Mouse (Mus musculus): ENCODE measurements around the gene Sf3a2. TPM values are rescaled to one million over a fixed set of nuclear protein-coding genes. Genes with fewer than 3 reads are reported as not detected.

The Sf3a2 gene
- polyA plus RNA-seq (2016; fragmentation: Nextera tagmentation; extraction: Ambion mirVana): 53.5 and 54.1 TPM in 2 replicates

DNA sequence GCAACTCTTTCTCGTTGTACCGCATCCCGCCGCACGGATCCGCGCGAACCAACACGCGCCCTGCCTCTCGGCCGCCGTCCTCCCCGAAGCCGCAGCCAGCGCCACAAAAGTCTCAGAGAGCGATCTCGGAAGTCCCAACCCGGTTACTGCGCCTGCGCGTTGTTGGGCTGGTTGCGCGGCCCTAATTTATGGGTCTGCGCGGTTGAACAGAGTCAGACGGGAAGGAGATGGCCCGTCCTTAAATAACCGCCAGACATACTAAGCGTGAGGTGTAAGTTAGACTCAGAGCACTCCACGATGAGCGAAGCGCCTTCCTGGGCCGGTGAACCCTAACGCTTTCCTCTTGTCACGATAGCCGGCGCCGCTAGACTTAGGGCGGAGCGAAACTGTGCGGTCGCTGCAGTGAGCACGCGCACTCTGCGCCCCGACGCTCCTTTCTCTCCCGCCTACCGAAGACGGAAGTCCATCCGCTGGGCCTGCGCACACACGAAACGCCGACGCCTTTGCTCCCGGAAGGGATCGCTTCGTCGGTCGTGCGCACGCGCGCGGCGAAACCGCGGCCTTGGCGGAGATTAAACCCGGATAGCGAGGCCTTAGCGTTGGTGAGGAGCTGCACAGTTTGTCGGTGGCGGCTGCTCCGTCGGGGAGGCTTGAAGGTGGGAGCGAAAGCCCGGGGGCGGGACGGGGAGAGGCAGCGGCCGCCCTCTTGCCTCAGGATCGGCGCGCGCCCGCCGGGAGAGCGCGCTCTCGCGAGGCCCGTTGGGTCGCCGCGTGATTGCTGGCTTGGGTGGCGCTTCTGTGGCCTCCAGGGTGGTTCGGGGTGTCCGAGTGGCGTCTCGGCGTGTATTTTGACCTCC is at the start of gene Sf3a2, which contains the start of gene Plekhj1:
Gene Sf3a2 (plus strand): TSS at position 49 of the 857 bp plus-strand sequence.
Gene Plekhj1 (minus strand): TSS at position 477 of the 857 bp plus-strand sequence.
- peak; percentile 91 for ATAC-seq
- H3K27ac ChIP-seq: peak within 1 kb of the TSS; percentile 97
- peak within 1 kb of the TSS; percentile 83 for H3K4me2 ChIP-seq
- no peaks in the 10 kb centered on the region for H3K9me3 ChIP-seq (replicated peaks)
- 1% methylated on average over 104 of the region's 104 CpGs for WGBS (ENCODE audit: insufficient replicate concordance)
- H3K27me3 ChIP-seq (replicated peaks): no peaks in the 10 kb centered on the region
- peaks cover 73% of the 10 kb centered on the region for H3K36me3 ChIP-seq
- H3K4me1 ChIP-seq: peaks cover 45% of the 10 kb centered on the region
- peak within 1 kb of the TSS; percentile 87 for H3K4me3 ChIP-seq
- peak within 1 kb of the TSS; percentile 93 for H3K9ac ChIP-seq

- Histone ChIP-seq H3K27me3 (replicated peaks) (0 out of 2 replicates have a peak, but pooled peaks cover 6% of the 10 kb centered on the region), H3K9me3 (replicated peaks) (no peaks in the 10 kb centered on the region), H3K36me3 (no peaks in the 10 kb centered on the region), H3K27ac (no peak overlapping the region), H3K4me3 (no peak overlapping the region), H3K4me1 (peaks cover 39% of the 10 kb centered on the region), H3K4me2 (no peak overlapping the region), H3K9ac (no peak overlapping the region)
- ATAC-seq: no peak
- 8% methylated on average over 6 of the region's 6 CpGs for WGBS (ENCODE audit: insufficient replicate concordance)
Observed at GRCm38 (mm10) chr10:80748609-80749008, 49.4 kb upstream of the Sf3a2 start.

DNA sequence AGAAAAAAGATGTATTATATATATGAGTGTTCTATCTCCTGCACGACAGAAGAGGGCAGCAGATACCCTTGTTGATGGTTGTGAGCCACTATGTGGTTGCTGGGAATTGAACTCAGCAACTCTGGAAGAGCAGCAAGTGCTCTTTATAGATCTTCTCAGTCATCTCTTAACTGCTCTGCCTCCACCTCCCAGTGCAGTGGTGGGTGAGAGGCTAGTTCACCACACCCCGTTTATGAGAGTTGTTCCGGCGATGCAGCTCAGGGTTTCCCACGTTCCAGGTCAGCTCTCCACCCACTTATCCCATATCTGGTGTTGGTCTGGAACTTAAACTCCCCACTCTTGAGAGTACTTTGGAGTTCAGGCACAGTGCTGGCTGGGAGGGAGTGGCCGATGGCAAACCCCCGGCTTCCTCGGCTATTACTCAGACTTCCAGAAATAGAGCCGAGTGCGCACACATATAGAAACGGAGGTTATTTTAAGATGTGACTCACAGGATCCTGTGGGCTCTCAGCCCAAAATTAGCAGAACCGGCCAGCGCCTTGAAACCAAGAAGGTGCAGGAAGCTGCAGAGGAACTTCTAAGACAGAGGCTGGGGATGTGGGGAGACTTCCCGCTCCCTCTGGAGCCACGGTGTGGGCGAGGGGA is 46.7 kb upstream of the Sf3a2 start:
- peak overlapping the region; percentile 72 for H3K4me2 ChIP-seq
- peaks cover 38% of the 10 kb centered on the region for H3K4me1 ChIP-seq
- 2% methylated on average over 16 of the region's 16 CpGs for whole genome bisulfite sequencing (ENCODE audit: insufficient replicate concordance)
- H3K9me3 ChIP-seq (replicated peaks): no peaks in the 10 kb centered on the region
- no peaks in the 10 kb centered on the region for H3K36me3 ChIP-seq
- H3K27ac ChIP-seq: peak overlapping the region; percentile 66
- peak overlapping the region; percentile 57 for H3K9ac ChIP-seq
- peak overlapping the region; percentile 35 for H3K4me3 ChIP-seq
- no peak for ATAC-seq
- 0 out of 2 replicates have a peak, but pooled peaks cover 6% of the 10 kb centered on the region for H3K27me3 ChIP-seq (replicated peaks)

GRCm38 (mm10) chr10:80752079-80752625 is 45.8 kb upstream of the Sf3a2 start:
- no peaks in the 10 kb centered on the region for H3K36me3 ChIP-seq
- H3K9ac ChIP-seq: peak overlapping the region; percentile 57; the same call in 1 of the 2 replicates
- WGBS (ENCODE audit: insufficient replicate concordance): 4% methylated on average over 6 of the region's 6 CpGs
- ATAC-seq: peak; percentile 76
- no peaks in the 10 kb centered on the region for H3K9me3 ChIP-seq (replicated peaks)
- H3K27me3 ChIP-seq (replicated peaks): 0 out of 2 replicates have a peak, but pooled peaks cover 6% of the 10 kb centered on the region
- H3K4me2 ChIP-seq: peak overlapping the region; percentile 72
- peak overlapping the region; percentile 35 for H3K4me3 ChIP-seq
- H3K4me1 ChIP-seq: peaks cover 47% of the 10 kb centered on the region
- peak overlapping the region; percentile 66 for H3K27ac ChIP-seq

DNA sequence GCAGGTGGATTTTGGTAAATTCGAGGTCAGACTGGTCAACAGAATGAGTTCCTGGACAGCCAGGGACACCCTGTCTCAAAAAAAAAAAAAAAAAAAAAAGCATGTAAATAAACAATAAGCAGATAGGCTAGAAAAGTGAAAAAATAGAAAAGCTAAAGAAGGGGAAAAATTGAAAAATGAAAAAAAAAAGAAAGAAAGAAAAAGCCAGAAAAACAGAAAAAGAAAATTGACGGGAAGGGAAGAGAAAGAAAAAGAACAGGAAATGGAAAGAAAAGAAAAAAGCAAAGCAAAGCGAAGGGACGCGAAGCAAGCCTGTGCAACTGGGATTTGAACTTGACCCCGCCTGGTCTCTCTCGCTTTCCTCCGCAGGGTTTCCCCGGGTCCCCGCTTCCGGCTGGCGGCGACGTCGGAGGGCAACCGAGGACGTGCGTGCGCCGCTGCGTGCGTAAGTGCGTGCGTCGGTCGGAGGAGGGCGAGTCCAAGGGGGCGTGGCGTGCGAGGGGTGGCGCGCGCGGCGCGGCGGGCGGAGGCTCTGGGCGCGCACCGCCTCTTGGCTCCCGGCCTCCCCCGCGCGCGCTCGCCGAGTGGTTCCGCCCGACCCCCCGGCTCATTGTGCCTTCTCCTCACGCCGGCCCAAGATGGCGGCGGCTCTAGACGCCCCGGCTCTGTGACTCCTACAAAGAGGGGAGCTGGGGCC is 43.3 kb upstream of the Sf3a2 start, which contains the start of gene Dot1l:
Gene Dot1l (plus strand): TSS at position 613 of the 697 bp plus-strand sequence.
- no peaks in the 10 kb centered on the region for H3K27me3 ChIP-seq (replicated peaks)
- peaks cover 73% of the 10 kb centered on the region for H3K4me1 ChIP-seq
- ATAC-seq: peak; percentile 90
- H3K4me3 ChIP-seq: peak within 1 kb of the TSS; percentile 97
- 1% methylated on average over 55 of the region's 57 CpGs for WGBS (ENCODE audit: insufficient replicate concordance)
- H3K9me3 ChIP-seq (replicated peaks): no peaks in the 10 kb centered on the region
- H3K36me3 ChIP-seq: 0 out of 2 replicates have a peak, but pooled peaks cover 2% of the 10 kb centered on the region
- peak within 1 kb of the TSS; percentile 87 for H3K27ac ChIP-seq
- peak within 1 kb of the TSS; percentile 96 for H3K9ac ChIP-seq
- peak within 1 kb of the TSS; percentile 87 for H3K4me2 ChIP-seq

DNA sequence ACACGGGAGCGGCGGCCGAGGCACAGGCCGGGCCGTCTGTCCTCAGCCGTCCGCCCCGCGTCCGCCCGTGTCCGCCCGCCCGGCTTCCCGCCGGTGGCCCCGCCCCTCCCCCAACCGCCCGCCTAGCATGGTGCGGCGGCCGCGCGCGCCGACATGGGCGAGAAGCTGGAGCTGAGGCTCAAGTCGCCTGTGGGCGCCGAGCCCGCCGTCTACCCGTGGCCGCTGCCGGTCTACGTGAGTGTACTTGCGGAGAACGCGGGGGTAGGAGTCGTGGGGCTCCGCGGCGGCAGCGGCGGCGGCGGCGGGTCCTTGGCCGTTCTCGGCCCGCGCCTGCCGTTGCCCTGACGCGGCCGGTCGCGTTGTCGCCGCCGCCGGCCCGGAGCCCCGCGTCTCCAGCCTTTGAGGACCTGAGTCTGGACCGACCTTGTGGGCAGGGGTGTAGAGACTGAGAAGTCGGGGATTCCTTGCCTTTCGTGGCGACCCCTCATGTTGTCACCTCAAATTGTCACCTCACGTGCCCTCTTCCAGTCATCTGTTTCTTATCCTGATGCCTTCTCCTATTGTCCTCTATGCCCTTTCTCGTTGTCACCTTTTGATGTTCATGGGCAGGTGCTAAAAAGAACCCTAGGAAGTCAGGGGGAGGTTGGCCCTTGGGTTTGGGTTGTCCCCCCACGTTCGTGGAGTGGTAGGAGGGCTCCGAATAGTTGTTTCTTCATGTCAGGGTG is 42.5 kb upstream of the Sf3a2 start:
- Histone ChIP-seq H3K9me3 (replicated peaks) (no peaks in the 10 kb centered on the region), H3K9ac (peak overlapping the region; percentile 96), H3K4me1 (peaks cover 78% of the 10 kb centered on the region), H3K36me3 (0 out of 2 replicates have a peak, but pooled peaks cover 2% of the 10 kb centered on the region), H3K27me3 (replicated peaks) (no peaks in the 10 kb centered on the region), H3K4me2 (peak overlapping the region; percentile 87), H3K4me3 (peak overlapping the region; percentile 97), H3K27ac (peak overlapping the region; percentile 87)
- WGBS (ENCODE audit: insufficient replicate concordance): under 1% methylated on average over 74 of the region's 75 CpGs
- peak; percentile 62 for ATAC-seq

- H3K27ac ChIP-seq: peak overlapping the region; percentile 87
- WGBS (ENCODE audit: insufficient replicate concordance): 22% methylated on average over 3 of the region's 3 CpGs
- 0 out of 2 replicates have a peak, but pooled peaks cover 2% of the 10 kb centered on the region for H3K36me3 ChIP-seq
- H3K9ac ChIP-seq: peak overlapping the region; percentile 96
- no peaks in the 10 kb centered on the region for H3K27me3 ChIP-seq (replicated peaks)
- peaks cover 80% of the 10 kb centered on the region for H3K4me1 ChIP-seq
- H3K4me2 ChIP-seq: peak overlapping the region; percentile 87
- H3K4me3 ChIP-seq: peak overlapping the region; percentile 97
- H3K9me3 ChIP-seq (replicated peaks): no peaks in the 10 kb centered on the region
- ATAC-seq: no peak
Observed at GRCm38 (mm10) chr10:80756099-80756498, 41.9 kb upstream of the Sf3a2 start.

DNA sequence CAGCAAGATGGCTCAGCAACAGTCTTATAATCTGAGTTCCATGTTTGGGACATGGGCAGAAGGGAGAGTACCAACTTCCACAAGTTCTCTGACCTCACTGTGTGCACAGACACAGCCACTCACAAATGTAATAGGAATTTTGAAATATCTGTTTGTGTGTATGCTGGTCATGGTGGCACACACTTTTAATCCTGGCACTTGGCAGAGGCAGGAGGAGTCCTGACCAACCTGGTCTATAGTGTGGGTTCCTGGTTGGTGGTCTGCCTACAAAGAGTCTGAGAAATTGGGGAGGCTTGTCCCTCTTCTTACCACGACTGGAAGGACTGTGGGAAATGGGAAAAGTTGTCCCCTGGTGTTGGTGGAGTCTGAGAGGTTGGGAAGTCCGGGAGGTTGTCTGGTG is 41.5 kb upstream of the Sf3a2 start:
- H3K4me3 ChIP-seq: peak overlapping the region; percentile 97
- H3K9ac ChIP-seq: peak overlapping the region; percentile 96
- peak overlapping the region; percentile 87 for H3K27ac ChIP-seq
- no peaks in the 10 kb centered on the region for H3K27me3 ChIP-seq (replicated peaks)
- 38% methylated on average over 2 of the region's 2 CpGs for WGBS (ENCODE audit: insufficient replicate concordance)
- peaks cover 80% of the 10 kb centered on the region for H3K4me1 ChIP-seq
- 0 out of 2 replicates have a peak, but pooled peaks cover 2% of the 10 kb centered on the region for H3K36me3 ChIP-seq
- H3K4me2 ChIP-seq: peak overlapping the region; percentile 87
- ATAC-seq: no peak
- H3K9me3 ChIP-seq (replicated peaks): no peaks in the 10 kb centered on the region

- Histone ChIP-seq H3K9ac (peak overlapping the region; percentile 96), H3K4me3 (peak overlapping the region; percentile 97), H3K4me1 (peaks cover 80% of the 10 kb centered on the region), H3K36me3 (0 out of 2 replicates have a peak, but pooled peaks cover 2% of the 10 kb centered on the region), H3K27ac (peak overlapping the region; percentile 87; the same call in 1 of the 2 replicates), H3K27me3 (replicated peaks) (no peaks in the 10 kb centered on the region), H3K9me3 (replicated peaks) (no peaks in the 10 kb centered on the region), H3K4me2 (peak overlapping the region; percentile 87)
- 56% methylated on average over 4 of the region's 4 CpGs for WGBS (ENCODE audit: insufficient replicate concordance)
- ATAC-seq: no peak
Observed at GRCm38 (mm10) chr10:80756967-80757366, 41.0 kb upstream of the Sf3a2 start.

DNA sequence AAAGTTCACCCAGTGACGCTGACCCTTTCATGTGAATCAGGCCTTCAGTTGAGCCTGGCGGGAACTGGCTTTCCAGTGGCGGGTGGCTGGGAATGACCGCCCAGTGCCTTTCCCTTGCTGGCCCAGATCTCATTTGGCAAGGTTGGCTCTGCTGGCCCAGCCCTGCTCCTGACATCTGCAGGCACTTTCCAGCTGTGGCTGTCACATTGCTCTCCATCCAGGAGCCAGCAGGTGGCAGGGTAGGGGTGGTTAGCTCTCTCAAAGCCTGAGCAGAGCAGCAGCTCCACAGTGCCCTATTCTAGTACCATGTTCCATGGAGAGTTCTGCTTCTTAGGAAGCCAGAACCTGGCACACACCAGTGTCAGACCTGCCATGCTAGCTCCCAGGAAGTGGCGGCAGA is 40.3 kb upstream of the Sf3a2 start:
- H3K4me1 ChIP-seq: peaks cover 78% of the 10 kb centered on the region
- peak; percentile 38; the same call in 1 of the 2 replicates for ATAC-seq

More for the DNA sequence above, 40.3 kb upstream of the Sf3a2 start:
- Histone ChIP-seq H3K4me2 (peak overlapping the region; percentile 87), H3K27ac (peak overlapping the region; percentile 20; the same call in 1 of the 2 replicates), H3K36me3 (peaks cover 4% of the 10 kb centered on the region; the same call in 1 of the 2 replicates), H3K4me3 (peak overlapping the region; percentile 97; the same call in 1 of the 2 replicates), H3K9ac (0 out of 2 replicates have a peak overlapping the region, but pooled peaks have one; percentile 17), H3K9me3 (replicated peaks) (no peaks in the 10 kb centered on the region), H3K27me3 (replicated peaks) (no peaks in the 10 kb centered on the region)
- WGBS (ENCODE audit: insufficient replicate concordance): 49% methylated on average over 5 of the region's 5 CpGs

All from liver, embryonic 12.5 days (tissue).